Comparison of ENCODE assay signal across 17 mouse cellular contexts in genomic region chr5:33238256-33238645, GRCm38 (mm10). TPM values are rescaled to one million over a fixed set of nuclear protein-coding genes. Genes with fewer than 3 reads are reported as not detected.
A peak's percentile ranks its signal among the peaks of the same experiment; 100 is the strongest.
DNase-seq lines count a peak whose midpoint lies in the region; ATAC-seq and TF ChIP-seq lines count a peak whose summit lies in the region.
"Had no signal": no experiment of that assay in that cellular context is flagged by ENCODE, and none has a peak within 500 bp of the region (broad histone marks: within the 10 kb centered on the region; RNA-seq: fewer than 3 reads in every experiment).

No protein-coding gene starts in this region.

- peaks cover 21% of the 10 kb centered on the region for H3K36me3 ChIP-seq in heart, embryonic 10.5 days
- peaks cover 15% of the 10 kb centered on the region; the same call in 1 of the 2 replicates for H3K36me3 ChIP-seq in embryonic facial prominence, embryonic 15.5 days
- H3K36me3 ChIP-seq in myocyte (ENCODE audit: control insufficient read depth, insufficient read depth): no peaks in the 10 kb centered on the region

- DNase-seq in heart, embryonic 10.5 days (ENCODE audit: low spot score): no peak
- DNase-seq in heart, postnatal 25 days (ENCODE audit: low spot score): no peak
- DNase-seq in adipocyte (ENCODE audit: low spot score): peak; percentile 36
- DNase-seq in left cerebral cortex, adult 9 months (ENCODE audit: low spot score in 2 of 2): no peak
- no peak for DNase-seq in layer of hippocampus, postnatal 14 days (ENCODE audit: low spot score in 2 of 2)
- DNase-seq: adrenal gland, postnatal 25 days; layer of hippocampus, postnatal 36 days; lung, adult 18-20 months; right cerebral cortex, postnatal 4 days had no signal

- 63% methylated on average over 3 of the region's 3 CpGs for WGBS in heart, embryonic 10.5 days
- 37% methylated on average over 3 of the region's 3 CpGs for WGBS in embryonic facial prominence, embryonic 15.5 days

- no peak overlapping the region for H3ac ChIP-seq in myocyte (ENCODE audit: control insufficient read depth, insufficient read length)

- intact Hi-C loops in heart, postnatal 25 days (cut with DNase I): no loop called here

- ATAC-seq in embryonic facial prominence, embryonic 15.5 days (ENCODE audit: insufficient number of reproducible peaks, low FRiP score, low TSS enrichment, low read depth): no peak; the same call in 1 of the 2 replicates
- ATAC-seq: activated CD4-positive, CD25-positive, alpha-beta regulatory T cell, adult 4 months; hindbrain, postnatal 0 days; intestine, postnatal 0 days; midbrain, embryonic 16.5 days had no signal

- no peaks in the 10 kb centered on the region for H3K27me3 ChIP-seq in heart, embryonic 10.5 days (ENCODE audit: insufficient read depth, poor library complexity, severe bottlenecking)
- no peaks in the 10 kb centered on the region for H3K27me3 ChIP-seq in embryonic facial prominence, embryonic 15.5 days
- no peaks in the 10 kb centered on the region for H3K27me3 ChIP-seq in myocyte (ENCODE audit: control insufficient read depth, insufficient read depth, insufficient read length)
- H3K27me3 ChIP-seq: kidney, embryonic 15.5 days had no signal

- no peak overlapping the region for H3K9ac ChIP-seq in embryonic facial prominence, embryonic 15.5 days
- H3K9ac ChIP-seq: kidney, embryonic 15.5 days had no signal

- H3K4me2 ChIP-seq in embryonic facial prominence, embryonic 15.5 days (replicated peaks): no peak overlapping the region
- peak overlapping the region; percentile 77 for H3K4me2 ChIP-seq in myocyte (ENCODE audit: low read depth)
- H3K4me2 ChIP-seq: kidney, embryonic 15.5 days had no signal

- no peaks in the 10 kb centered on the region for H3K9me3 ChIP-seq in heart, embryonic 10.5 days
- no peaks in the 10 kb centered on the region for H3K9me3 ChIP-seq in embryonic facial prominence, embryonic 15.5 days (replicated peaks)
- H3K9me3 ChIP-seq: kidney, embryonic 15.5 days had no signal

- H3K4me3 ChIP-seq in heart, embryonic 10.5 days: no peak overlapping the region
- H3K4me3 ChIP-seq in embryonic facial prominence, embryonic 15.5 days (replicated peaks): no peak overlapping the region
- H3K4me3 ChIP-seq in myocyte: no peak overlapping the region
- H3K4me3 ChIP-seq: kidney, embryonic 15.5 days had no signal

- no peak for TF ChIP-seq POLR2A in myocyte (IDR thresholded peaks at IDR 0.05; ENCODE audit: insufficient read length, low read depth)

- H3K79me2 ChIP-seq in myocyte (ENCODE audit: control insufficient read depth, insufficient read depth): no peaks in the 10 kb centered on the region

- H3K4me1 ChIP-seq in heart, embryonic 10.5 days: peaks cover 60% of the 10 kb centered on the region
- H3K4me1 ChIP-seq in embryonic facial prominence, embryonic 15.5 days: peaks cover 35% of the 10 kb centered on the region

- peak overlapping the region; percentile 47 for H3K27ac ChIP-seq in heart, embryonic 10.5 days
- peak overlapping the region; percentile 52; the same call in 1 of the 2 replicates for H3K27ac ChIP-seq in embryonic facial prominence, embryonic 15.5 days (replicated peaks)
- H3K27ac ChIP-seq: hindbrain, postnatal 0 days; kidney, embryonic 15.5 days had no signal

TF ChIP-seq in myocyte, 11 proteins besides CTCF, POLR2A, EP300 and RAD21:
- TF ChIP-seq E2F4 (IDR thresholded peaks at IDR 0.05; ENCODE audit: insufficient read depth) (no peak), USF1 (IDR thresholded peaks at IDR 0.05; ENCODE audit: low read depth) (no peak), MYOG (IDR thresholded peaks at IDR 0.05; ENCODE audit: control insufficient read depth in 1 of 3, insufficient read depth in 1 of 3, insufficient read length in 2 of 3, low read depth in 2 of 3) (peak in 1 of 3 experiments; percentile 38), CEBPB (IDR thresholded peaks at IDR 0.05; ENCODE audit: insufficient read depth, poor library complexity, severe bottlenecking) (no peak), REST (IDR thresholded peaks at IDR 0.05; ENCODE audit: insufficient read depth, insufficient read length) (no peak)

RNA-seq across cellular contexts. Expression of gene Spon2, which starts 20.0 kb away (rescaled TPM):
- polyA plus RNA-seq in heart, embryonic 10.5 days (2016; fragmentation: Nextera tagmentation; extraction: Ambion mirVana): 16.9 and 27.0 TPM in 2 replicates
- 10 to 100 TPM in 1 of 2 experiments, 1 to 10 TPM in 1; 3.4 to 13.6 TPM for total RNA-seq in heart, postnatal 25 days (2021)
- 13.7 and 16.6 TPM in 2 replicates for polyA plus RNA-seq in embryonic facial prominence, embryonic 15.5 days (2015; fragmentation: Nextera tagmentation; extraction: Ambion mirVana)
- 5.5 TPM for polyA plus RNA-seq in myocyte (2012; fragmentation: generic; extraction: Trizol)
- under 1 TPM; 0.21 to 0.30 TPM for total RNA-seq in layer of hippocampus, postnatal 14 days (2021)
- total RNA-seq: neutrophil, adult 5-6 weeks had no signal
- polyA plus RNA-seq: activated CD4-positive, CD25-positive, alpha-beta regulatory T cell, adult 4 months had no signal

RNA-seq across cellular contexts. Expression of gene Ctbp1, which starts 36.5 kb away (rescaled TPM):
- polyA plus RNA-seq in heart, embryonic 10.5 days (2016; fragmentation: Nextera tagmentation; extraction: Ambion mirVana): 280 and 331 TPM in 2 replicates
- total RNA-seq in heart, postnatal 25 days (2021): 100 to 1,000 TPM; 208 to 209 TPM
- polyA plus RNA-seq in embryonic facial prominence, embryonic 15.5 days (2015; fragmentation: Nextera tagmentation; extraction: Ambion mirVana): 312 and 319 TPM in 2 replicates
- polyA plus RNA-seq in myocyte (2012; fragmentation: generic; extraction: Trizol): 231 TPM
- total RNA-seq in layer of hippocampus, postnatal 14 days (2021): 100 to 1,000 TPM; 272 to 273 TPM
